Mouse (Mus musculus): Measurements from ENCODE around the gene Rhbdf1. TPM values are rescaled to one million over a fixed set of nuclear protein-coding genes. Genes with fewer than 3 reads are reported as not detected.

Gene Rhbdf1
- polyA plus RNA-seq, 1 experiment, result 52.3 TPM

- Histone ChIP-seq H3K4me1 (ENCODE audit: control insufficient read depth, insufficient read depth, insufficient read length) (peaks cover 14% of the 10 kb centered on the region), H3K4me3 (ENCODE audit: extremely low read depth, insufficient read depth, insufficient read length) (peak within 1 kb of the TSS; percentile 54), H3K27me3 (ENCODE audit: control insufficient read depth, insufficient read depth, low read length) (no peaks in the 10 kb centered on the region), H3K36me3 (ENCODE audit: control insufficient read depth, insufficient read depth, low read length) (no peaks in the 10 kb centered on the region), H3K27ac (ENCODE audit: insufficient read depth, low read length) (peak within 1 kb of the TSS; percentile 44; the same call in 1 of the 2 replicates)
- TF ChIP-seq CTCF (IDR thresholded peaks at IDR 0.05; ENCODE audit: extremely low read depth, insufficient read depth, insufficient read length, insufficient replicate concordance) (no peak), POLR2A (IDR thresholded peaks at IDR 0.05; ENCODE audit: low read depth, low read length) (no peak)
- WGBS, result 48% methylated on average over 10 of the region's 10 CpGs
- no peak for DNase-seq (ENCODE audit: low read depth in 1 of 2, low spot score in 2 of 2)
Observed at GRCm38 (mm10) chr11:32200075-32200601, 22.0 kb downstream of the Rhbdf1 start, which contains the start of gene Il9r. Il9r (minus strand) TSS chr11:32200279.

- Histone ChIP-seq H3K4me3 (ENCODE audit: extremely low read depth, insufficient read depth, insufficient read length) (peak overlapping the region; percentile 54), H3K36me3 (ENCODE audit: control insufficient read depth, insufficient read depth, low read length) (no peaks in the 10 kb centered on the region), H3K27ac (ENCODE audit: insufficient read depth, low read length) (no peak overlapping the region), H3K27me3 (ENCODE audit: control insufficient read depth, insufficient read depth, low read length) (no peaks in the 10 kb centered on the region), H3K4me1 (ENCODE audit: control insufficient read depth, insufficient read depth, insufficient read length) (peaks cover 14% of the 10 kb centered on the region)
- no peak for DNase-seq (ENCODE audit: low read depth in 1 of 2, low spot score in 2 of 2)
- WGBS, result 38% methylated on average over 6 of the region's 6 CpGs
- TF ChIP-seq CTCF (IDR thresholded peaks at IDR 0.05; ENCODE audit: extremely low read depth, insufficient read depth, insufficient read length, insufficient replicate concordance) (no peak), POLR2A (IDR thresholded peaks at IDR 0.05; ENCODE audit: low read depth, low read length) (no peak)
Observed at GRCm38 (mm10) chr11:32199230-32199629, 22.9 kb downstream of the Rhbdf1 start.

GRCm38 (mm10) chr11:32198256-32198955 is 23.7 kb downstream of the Rhbdf1 start:
- no peaks in the 10 kb centered on the region for H3K27me3 ChIP-seq (ENCODE audit: control insufficient read depth, insufficient read depth, low read length)
- peak overlapping the region; percentile 27; the same call in 1 of the 2 replicates for H3K4me3 ChIP-seq (ENCODE audit: extremely low read depth, insufficient read depth, insufficient read length)
- TF ChIP-seq CTCF (IDR thresholded peaks at IDR 0.05; ENCODE audit: extremely low read depth, insufficient read depth, insufficient read length, insufficient replicate concordance) (no peak), POLR2A (IDR thresholded peaks at IDR 0.05; ENCODE audit: low read depth, low read length) (no peak)
- H3K36me3 ChIP-seq (ENCODE audit: control insufficient read depth, insufficient read depth, low read length), result no peaks in the 10 kb centered on the region
- peaks cover 14% of the 10 kb centered on the region for H3K4me1 ChIP-seq (ENCODE audit: control insufficient read depth, insufficient read depth, insufficient read length)
- H3K27ac ChIP-seq (ENCODE audit: insufficient read depth, low read length), result no peak overlapping the region
- no peak for DNase-seq (ENCODE audit: low read depth in 1 of 2, low spot score in 2 of 2)
- 67% methylated on average over 14 of the region's 14 CpGs for WGBS

GRCm38 (mm10) chr11:32197766-32198165 is 24.3 kb downstream of the Rhbdf1 start:
- Histone ChIP-seq H3K4me1 (ENCODE audit: control insufficient read depth, insufficient read depth, insufficient read length) (peaks cover 14% of the 10 kb centered on the region), H3K27me3 (ENCODE audit: control insufficient read depth, insufficient read depth, low read length) (no peaks in the 10 kb centered on the region), H3K36me3 (ENCODE audit: control insufficient read depth, insufficient read depth, low read length) (no peaks in the 10 kb centered on the region), H3K4me3 (ENCODE audit: extremely low read depth, insufficient read depth, insufficient read length) (no peak overlapping the region), H3K27ac (ENCODE audit: insufficient read depth, low read length) (no peak overlapping the region)
- 74% methylated on average over 3 of the region's 3 CpGs for WGBS
- TF ChIP-seq POLR2A (IDR thresholded peaks at IDR 0.05; ENCODE audit: low read depth, low read length) (no peak), CTCF (IDR thresholded peaks at IDR 0.05; ENCODE audit: extremely low read depth, insufficient read depth, insufficient read length, insufficient replicate concordance) (no peak)
- no peak for DNase-seq (ENCODE audit: low read depth in 1 of 2, low spot score in 2 of 2)

- Histone ChIP-seq H3K4me3 (ENCODE audit: extremely low read depth, insufficient read depth, insufficient read length) (no peak overlapping the region), H3K27ac (ENCODE audit: insufficient read depth, low read length) (no peak overlapping the region), H3K36me3 (ENCODE audit: control insufficient read depth, insufficient read depth, low read length) (no peaks in the 10 kb centered on the region), H3K4me1 (ENCODE audit: control insufficient read depth, insufficient read depth, insufficient read length) (peaks cover 14% of the 10 kb centered on the region), H3K27me3 (ENCODE audit: control insufficient read depth, insufficient read depth, low read length) (no peaks in the 10 kb centered on the region)
- TF ChIP-seq POLR2A (IDR thresholded peaks at IDR 0.05; ENCODE audit: low read depth, low read length) (no peak), CTCF (IDR thresholded peaks at IDR 0.05; ENCODE audit: extremely low read depth, insufficient read depth, insufficient read length, insufficient replicate concordance) (no peak)
- no peak for DNase-seq (ENCODE audit: low read depth in 1 of 2, low spot score in 2 of 2)
- WGBS, result 82% methylated on average over 6 of the region's 6 CpGs
Observed at GRCm38 (mm10) chr11:32196727-32197126, 25.4 kb downstream of the Rhbdf1 start.

- H3K4me1 ChIP-seq (ENCODE audit: control insufficient read depth, insufficient read depth, insufficient read length), result peaks cover 14% of the 10 kb centered on the region
Observed at GRCm38 (mm10) chr11:32195867-32196540, 26.1 kb downstream of the Rhbdf1 start.

More at GRCm38 (mm10) chr11:32195867-32196540, 26.1 kb downstream of the Rhbdf1 start:
- WGBS, result 29% methylated on average over 11 of the region's 11 CpGs
- Histone ChIP-seq H3K27me3 (ENCODE audit: control insufficient read depth, insufficient read depth, low read length) (no peaks in the 10 kb centered on the region), H3K4me3 (ENCODE audit: extremely low read depth, insufficient read depth, insufficient read length) (no peak overlapping the region), H3K36me3 (ENCODE audit: control insufficient read depth, insufficient read depth, low read length) (no peaks in the 10 kb centered on the region), H3K27ac (ENCODE audit: insufficient read depth, low read length) (peak overlapping the region; percentile 47)
- TF ChIP-seq CTCF (IDR thresholded peaks at IDR 0.05; ENCODE audit: extremely low read depth, insufficient read depth, insufficient read length, insufficient replicate concordance), result no peak
- no peak for TF ChIP-seq POLR2A (IDR thresholded peaks at IDR 0.05; ENCODE audit: low read depth, low read length)
- DNase-seq (ENCODE audit: low read depth in 1 of 2, low spot score in 2 of 2), result no peak
